Mouse (Mus musculus) midbrain, embryonic 16.5 days (tissue): ENCODE measurements around the gene Ccnj. TPM values are rescaled to one million over a fixed set of nuclear protein-coding genes. Genes with fewer than 3 reads are reported as not detected.

Source experiments
- ATAC-seq: fragments of 200-750 bp; cut with Nextera tagmentation; 2 replicates; pipeline ENCODE4 v1.8.0; 2017; ENCODE audit warnings: moderate TSS enrichment
- H3K27ac ChIP-seq: fragments of 300-500 bp; sonication (generic); 2 replicates; pipeline ENCODE4 v1.5.1; 2014; ENCODE audit warnings: mild to moderate bottlenecking, low read length, mixed read lengths
- H3K27me3 ChIP-seq: fragments of 300-500 bp; sonication (generic); 2 replicates; pipeline ENCODE4 v1.6.1; 2014; ENCODE audit warnings: low read depth, low read length, mixed read lengths; ENCODE audit not compliant: control insufficient read depth, insufficient read depth
- H3K36me3 ChIP-seq: fragments of 300-500 bp; sonication (generic); 2 replicates; pipeline ENCODE4 v1.6.1; 2014; ENCODE audit warnings: mild to moderate bottlenecking, low read length, moderate library complexity, mixed read lengths; ENCODE audit not compliant: control insufficient read depth, insufficient read depth
- H3K4me1 ChIP-seq: fragments of 300-500 bp; sonication (generic); 2 replicates; pipeline ENCODE4 v1.6.1; 2014; ENCODE audit warnings: mild to moderate bottlenecking, low read length, mixed read lengths; ENCODE audit not compliant: control insufficient read depth, insufficient read depth
- H3K4me2 ChIP-seq: fragments of 300-500 bp; sonication (generic); 2 replicates; pipeline ENCODE4 v1.6.1; 2014; ENCODE audit warnings: mild to moderate bottlenecking, low read length, mixed read lengths
- H3K4me3 ChIP-seq: fragments of 300-500 bp; sonication (generic); 2 replicates; pipeline ENCODE4 v1.5.1; 2014; ENCODE audit warnings: low read depth, mild to moderate bottlenecking, low read length, moderate library complexity, mixed read lengths
- H3K9ac ChIP-seq: fragments of 300-500 bp; sonication (generic); 2 replicates; pipeline ENCODE4 v1.6.1; 2014; ENCODE audit warnings: low read depth, low read length, mixed read lengths
- H3K9me3 ChIP-seq: fragments of 300-500 bp; sonication (generic); replicated peaks from 2 replicates; pipeline ENCODE4 v1.6.1; 2014; ENCODE audit warnings: mild to moderate bottlenecking, low read length, mixed read lengths; ENCODE audit not compliant: control insufficient read depth, poor library complexity, severe bottlenecking
- WGBS: fragments of 180-500 bp; shearing (Covaris S2); extraction: QIAGEN DNeasy Blood & Tissue Kit; methylation state at CpG from one replicate; pipeline ENCODE4 v1.1.7; 2014; 5-methylcytosine and 5-hydroxymethylcytosine counted together
- polyA plus RNA-seq: library from polyadenylated mRNA; unstranded; fragments of >200 nt; fragmentation: Nextera tagmentation; extraction: Ambion mirVana; gene quantifications from 2 replicates; pipeline ENCODE4 v1.2.1, GENCODE M21; 2015

Gene Ccnj
- polyA plus RNA-seq, 1 experiment from 2014 or later, result 16.7 TPM

DNA sequence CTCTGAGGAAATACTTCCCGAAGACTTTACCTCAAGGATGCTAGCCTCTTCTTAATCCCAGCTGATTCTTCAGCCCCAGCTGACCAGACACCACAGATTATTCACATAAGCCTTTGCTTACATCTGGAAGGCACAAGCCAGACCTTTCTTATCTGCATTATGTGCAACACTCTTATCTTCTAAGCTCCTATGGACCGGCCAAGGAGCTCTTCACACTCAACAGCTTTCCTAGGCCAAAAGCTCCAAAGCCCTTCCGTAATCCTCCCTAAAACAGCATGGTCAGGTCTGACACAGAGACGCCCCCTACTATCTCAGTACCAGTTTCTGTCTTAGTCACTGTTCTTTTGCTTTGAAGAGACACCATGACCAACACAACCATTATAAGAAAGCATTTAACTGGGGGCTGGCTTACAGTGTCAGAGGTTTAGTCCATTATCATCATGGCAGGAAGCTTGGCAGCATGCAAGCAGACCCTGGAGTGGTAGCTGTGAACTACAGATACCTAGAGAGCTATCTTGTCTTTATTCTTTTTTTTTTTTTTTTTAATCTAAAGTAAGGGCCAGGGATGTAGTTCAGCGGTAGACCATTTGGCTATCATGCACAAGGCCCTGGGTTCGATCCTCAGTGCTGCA lies 13.1 kb upstream of the Ccnj start:
- ATAC-seq, result no peak
- Histone ChIP-seq H3K4me3 (no peak overlapping the region), H3K36me3 (no peaks in the 10 kb centered on the region), H3K4me1 (no peaks in the 10 kb centered on the region), H3K9ac (no peak overlapping the region), H3K27me3 (no peaks in the 10 kb centered on the region), H3K27ac (no peak overlapping the region), H3K9me3 (no peaks in the 10 kb centered on the region), H3K4me2 (no peak overlapping the region)
- WGBS, result 83% methylated on average over 6 of the region's 6 CpGs

DNA sequence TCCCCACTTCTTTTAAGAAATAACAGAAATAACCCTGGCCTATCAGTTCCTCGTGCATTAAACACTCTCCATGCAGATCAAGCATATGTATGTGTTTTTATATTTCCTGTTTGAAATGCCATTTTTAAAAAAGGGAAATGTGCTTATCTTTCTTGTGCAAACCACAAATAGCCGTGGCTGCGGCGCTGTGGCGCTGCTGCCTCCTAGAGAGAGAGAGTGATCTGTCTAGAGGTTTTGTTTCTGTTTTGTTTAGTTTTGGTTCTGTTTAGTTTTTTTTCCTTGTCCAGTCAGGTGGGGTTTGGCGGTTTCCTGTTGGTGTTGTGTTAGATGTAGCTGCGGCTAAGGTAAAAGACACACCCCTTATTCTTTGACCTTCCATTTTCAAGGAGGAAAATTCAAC lies 12.3 kb upstream of the Ccnj start:
- no peak overlapping the region for H3K27ac ChIP-seq
- no peaks in the 10 kb centered on the region for H3K4me1 ChIP-seq
- ATAC-seq, result no peak
- H3K27me3 ChIP-seq, result no peaks in the 10 kb centered on the region
- no peak overlapping the region for H3K4me2 ChIP-seq
- 80% methylated on average over 7 of the region's 7 CpGs for WGBS
- H3K4me3 ChIP-seq, result no peak overlapping the region
- H3K36me3 ChIP-seq, result no peaks in the 10 kb centered on the region
- no peak overlapping the region for H3K9ac ChIP-seq
- no peaks in the 10 kb centered on the region for H3K9me3 ChIP-seq

DNA sequence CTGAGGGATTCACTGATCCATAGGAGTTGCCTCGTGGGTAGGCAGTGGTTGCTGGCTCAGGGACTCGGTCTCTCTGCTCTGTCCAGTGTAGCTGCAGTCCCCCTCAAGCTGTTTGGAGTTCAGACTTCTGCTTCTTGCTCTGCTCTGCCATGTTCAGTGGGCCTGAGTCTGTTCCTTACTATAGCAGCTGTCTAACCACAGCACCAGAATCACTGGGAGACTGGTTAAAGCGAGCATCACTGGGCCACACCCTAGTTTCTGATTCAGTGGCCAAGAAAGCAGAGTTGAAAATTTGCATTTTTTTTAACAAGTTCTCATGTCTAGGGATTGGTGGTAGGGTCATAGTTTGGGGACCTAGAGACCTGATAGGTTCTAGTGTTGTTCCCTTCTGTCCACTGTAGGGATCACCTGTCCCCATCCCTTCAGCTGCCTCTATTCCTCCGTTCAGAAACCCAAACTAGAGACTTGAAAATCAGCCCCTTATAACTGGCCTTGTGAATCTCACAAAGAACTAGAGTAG lies 9.7 kb upstream of the Ccnj start:
- 83% methylated on average over 4 of the region's 4 CpGs for WGBS
- Histone ChIP-seq H3K4me2 (no peak overlapping the region), H3K27ac (no peak overlapping the region), H3K9ac (no peak overlapping the region), H3K4me3 (no peak overlapping the region), H3K27me3 (no peaks in the 10 kb centered on the region), H3K4me1 (no peaks in the 10 kb centered on the region), H3K9me3 (no peaks in the 10 kb centered on the region), H3K36me3 (no peaks in the 10 kb centered on the region)
- ATAC-seq, result no peak

DNA sequence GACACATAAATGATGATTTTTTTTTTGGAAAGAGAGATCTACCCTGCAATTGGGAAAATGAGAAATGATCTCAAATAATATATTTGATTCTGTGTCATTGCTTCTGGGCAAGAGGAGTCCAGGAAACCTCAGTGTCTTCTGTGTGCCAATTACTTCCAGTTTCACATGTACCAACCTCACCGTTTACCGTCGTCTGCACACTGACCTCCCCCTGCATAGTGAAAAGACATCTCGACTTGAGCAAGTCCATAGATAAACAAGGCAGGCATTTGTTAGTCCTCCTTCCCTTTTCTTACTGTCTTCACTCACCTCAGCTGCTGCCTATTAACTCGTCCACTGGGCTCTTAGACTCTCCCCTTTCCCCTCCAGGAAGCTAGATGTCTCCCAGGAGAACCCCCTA lies 5.4 kb upstream of the Ccnj start:
- ATAC-seq, result no peak

DNA sequence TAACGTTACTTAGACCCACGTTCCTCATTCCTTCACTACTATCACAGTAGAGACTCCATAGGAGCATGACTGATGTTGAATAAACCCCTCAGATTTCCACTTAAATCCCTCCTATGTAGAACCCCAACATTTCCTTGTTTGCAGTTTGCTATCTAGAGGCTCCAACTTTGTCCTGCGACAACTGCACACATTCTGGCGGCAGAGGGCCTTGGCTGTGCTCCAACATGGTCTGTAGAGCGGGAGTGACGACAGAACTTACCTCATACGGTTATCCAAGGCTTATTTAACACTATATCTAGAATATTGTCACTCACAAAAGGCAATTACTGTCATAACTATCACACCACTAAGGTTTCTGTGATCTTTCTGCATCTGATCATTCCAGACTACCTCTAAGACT lies 4.3 kb upstream of the Ccnj start:
- WGBS, result 78% methylated on average over 7 of the region's 7 CpGs
- no peaks in the 10 kb centered on the region for H3K9me3 ChIP-seq
- H3K4me1 ChIP-seq, result peaks cover 6% of the 10 kb centered on the region
- H3K4me3 ChIP-seq, result no peak overlapping the region
- H3K27me3 ChIP-seq, result no peaks in the 10 kb centered on the region
- no peaks in the 10 kb centered on the region for H3K36me3 ChIP-seq
- no peak overlapping the region for H3K27ac ChIP-seq
- ATAC-seq, result no peak
- H3K9ac ChIP-seq, result no peak overlapping the region
- no peak overlapping the region for H3K4me2 ChIP-seq

More for the DNA sequence above, 5.4 kb upstream of the Ccnj start:
- Histone ChIP-seq H3K27me3 (no peaks in the 10 kb centered on the region), H3K36me3 (no peaks in the 10 kb centered on the region), H3K27ac (no peak overlapping the region), H3K4me2 (no peak overlapping the region), H3K4me3 (no peak overlapping the region), H3K9me3 (no peaks in the 10 kb centered on the region), H3K9ac (no peak overlapping the region), H3K4me1 (peaks cover 6% of the 10 kb centered on the region)
- 71% methylated on average over 5 of the region's 5 CpGs for WGBS

DNA sequence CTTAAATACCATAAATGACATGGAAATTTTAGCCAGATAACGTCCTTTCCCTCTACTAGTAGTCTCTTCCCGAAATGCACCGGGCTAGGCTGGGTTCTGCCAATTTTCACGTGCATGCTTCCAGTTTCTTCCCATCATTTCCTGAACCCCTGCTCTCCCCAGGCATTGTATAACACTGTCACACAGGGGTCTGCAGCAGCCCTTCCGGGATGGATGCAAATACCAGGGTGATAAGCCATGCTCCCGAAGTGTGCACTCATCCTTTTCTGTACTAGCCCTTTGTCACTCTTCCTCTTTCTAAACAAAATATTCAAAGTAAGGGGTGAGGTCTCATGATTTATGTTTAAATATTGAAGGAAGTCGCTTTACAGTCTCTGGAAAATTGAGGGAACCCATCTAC lies 881 bp upstream of the Ccnj start:
- 53% methylated on average over 7 of the region's 7 CpGs for WGBS
- peak overlapping the region; percentile 96 for H3K27ac ChIP-seq
- H3K4me3 ChIP-seq, result peak overlapping the region; percentile 78
- H3K4me2 ChIP-seq, result peak overlapping the region; percentile 68
- no peaks in the 10 kb centered on the region for H3K27me3 ChIP-seq
- ATAC-seq, result no peak
- H3K9me3 ChIP-seq, result no peaks in the 10 kb centered on the region
- no peaks in the 10 kb centered on the region for H3K36me3 ChIP-seq
- peaks cover 37% of the 10 kb centered on the region for H3K4me1 ChIP-seq
- peak overlapping the region; percentile 95 for H3K9ac ChIP-seq

DNA sequence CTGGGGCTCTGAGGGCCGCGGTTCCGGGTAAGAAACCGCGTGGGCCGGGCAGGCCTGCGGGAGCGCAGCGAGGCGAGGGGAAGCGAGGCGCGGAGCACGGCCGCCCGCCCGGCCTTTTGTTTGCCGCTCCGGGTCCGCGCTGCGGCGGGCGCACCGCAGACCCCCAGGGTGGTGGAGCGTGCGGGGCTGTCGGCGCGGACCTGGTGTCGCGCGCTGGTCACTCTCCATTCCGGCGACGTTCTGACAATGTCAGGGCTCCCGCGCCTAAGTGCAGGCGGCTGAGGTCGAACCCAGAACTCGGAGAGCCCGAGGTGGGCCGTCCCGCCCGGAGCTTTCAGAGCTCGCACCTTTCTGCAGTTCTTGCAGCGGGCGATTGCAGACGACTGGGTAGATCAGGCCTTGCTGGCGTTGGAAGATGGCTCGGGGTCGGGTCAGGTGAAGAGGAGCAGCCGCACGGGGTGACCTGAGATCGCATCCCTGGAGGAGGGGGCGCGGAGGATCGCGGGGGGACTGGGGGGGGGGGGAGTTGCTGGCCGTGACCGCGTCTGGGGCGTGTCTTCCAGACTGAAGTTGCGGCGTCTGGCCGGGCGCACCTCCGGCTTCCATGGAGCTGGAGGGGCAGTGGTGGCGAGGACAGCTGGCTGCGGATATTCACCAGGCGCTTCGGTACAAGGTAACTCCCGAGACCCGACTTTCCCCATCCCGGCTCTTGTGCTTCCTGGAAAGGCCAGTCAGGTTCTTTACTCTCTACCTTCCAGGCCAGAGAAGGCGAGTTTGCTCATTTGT lies 530 bp downstream of the Ccnj start:
- WGBS, result under 1% methylated on average over 63 of the region's 76 CpGs
- Histone ChIP-seq H3K9ac (peak overlapping the region; percentile 95), H3K9me3 (no peaks in the 10 kb centered on the region), H3K27ac (peak overlapping the region; percentile 96), H3K36me3 (no peaks in the 10 kb centered on the region), H3K4me2 (peak overlapping the region; percentile 89), H3K4me1 (peaks cover 42% of the 10 kb centered on the region), H3K4me3 (peak overlapping the region; percentile 78), H3K27me3 (no peaks in the 10 kb centered on the region)
- peak; percentile 66 for ATAC-seq

DNA sequence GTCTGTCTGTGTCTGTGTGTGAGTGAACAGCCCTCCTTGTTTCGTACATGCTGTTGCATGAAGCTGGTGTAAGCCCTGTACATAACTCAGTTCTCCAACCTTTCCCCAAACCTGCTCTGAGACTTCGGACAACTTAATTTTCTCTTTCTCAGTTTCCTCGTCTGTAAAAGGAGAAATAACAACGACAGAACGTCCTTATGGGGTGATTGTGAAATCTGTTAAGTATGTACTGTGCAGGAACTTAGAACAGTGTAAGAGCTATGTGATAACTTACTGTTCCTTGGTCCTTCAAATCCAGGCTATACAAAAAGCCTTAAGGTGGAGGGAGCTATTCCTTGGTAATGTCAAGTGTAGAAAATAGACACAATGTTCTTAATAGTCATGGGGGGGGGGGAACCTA lies 1.3 kb downstream of the Ccnj start:
- 27% methylated on average over 5 of the region's 5 CpGs for WGBS

DNA sequence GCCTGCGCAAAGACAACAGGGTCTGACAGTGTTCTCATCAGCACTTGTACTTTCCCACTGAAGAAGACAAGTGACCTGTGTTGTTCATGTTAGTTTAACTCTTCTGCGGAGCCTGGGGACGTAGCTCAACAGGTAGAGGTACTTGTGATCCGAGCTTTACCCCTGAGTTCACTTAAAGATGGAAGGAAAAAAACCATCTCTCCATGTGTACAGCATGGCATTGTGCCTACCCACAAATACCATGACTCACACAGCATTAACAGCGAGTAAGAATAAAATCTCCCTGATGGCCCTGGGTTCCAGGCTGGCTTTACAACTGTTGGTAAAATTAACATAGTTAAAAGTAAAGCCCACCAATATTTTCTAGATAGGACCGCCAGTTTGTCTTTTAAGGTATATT lies 3.4 kb downstream of the Ccnj start:
- H3K27ac ChIP-seq, result no peak overlapping the region
- 92% methylated on average over 6 of the region's 6 CpGs for WGBS
- H3K4me2 ChIP-seq, result no peak overlapping the region
- H3K4me1 ChIP-seq, result peaks cover 42% of the 10 kb centered on the region
- peaks cover 17% of the 10 kb centered on the region for H3K36me3 ChIP-seq
- no peaks in the 10 kb centered on the region for H3K27me3 ChIP-seq
- H3K4me3 ChIP-seq, result no peak overlapping the region
- no peaks in the 10 kb centered on the region for H3K9me3 ChIP-seq
- ATAC-seq, result no peak
- no peak overlapping the region for H3K9ac ChIP-seq

More for the DNA sequence above, 1.3 kb downstream of the Ccnj start:
- H3K4me1 ChIP-seq, result peaks cover 42% of the 10 kb centered on the region
- peaks cover 4% of the 10 kb centered on the region; the same call in 1 of the 2 replicates for H3K36me3 ChIP-seq
- peak overlapping the region; percentile 95 for H3K9ac ChIP-seq
- H3K27me3 ChIP-seq, result no peaks in the 10 kb centered on the region
- ATAC-seq, result no peak
- H3K27ac ChIP-seq, result no peak overlapping the region; the same call in 1 of the 2 replicates
- peak overlapping the region; percentile 78 for H3K4me3 ChIP-seq
- H3K4me2 ChIP-seq, result peak overlapping the region; percentile 89
- H3K9me3 ChIP-seq, result no peaks in the 10 kb centered on the region
